Mouse (Mus musculus) spleen, postnatal 10 days (tissue): Measurements from ENCODE around the gene Crispld2.

Experiments used
- DNase-seq, 2 experiments: peaks; one replicate each; pipeline ENCODE4 v3.0.0; 2021 to 2022; ENCODE audit warnings: low spot score in 2 of 2

Crispld2 gene

DNA sequence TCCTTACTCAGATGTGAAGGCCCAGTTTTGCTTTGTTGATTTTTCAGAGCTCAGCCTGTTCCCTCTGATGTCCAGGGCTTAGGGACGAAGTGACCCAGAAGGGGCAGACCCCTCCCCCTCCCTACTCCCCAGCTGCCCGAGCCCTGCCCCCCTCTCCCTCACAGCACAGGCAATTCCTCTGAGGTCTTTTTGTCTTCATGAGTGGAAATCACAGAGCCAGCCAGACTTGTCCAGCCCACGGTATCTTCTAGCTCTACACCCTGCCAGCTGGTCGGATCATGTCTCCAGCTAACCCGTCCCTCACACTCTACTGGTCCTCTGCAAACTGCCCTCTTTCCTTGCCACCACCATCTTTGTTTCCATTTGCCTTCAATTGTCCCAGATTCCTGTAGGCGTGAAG is 42.2 kb downstream of the Crispld2 start:
- DNase-seq = no peak

- no peak for DNase-seq
Observed at GRCm38 (mm10) chr8:120036111-120036510, 43.9 kb downstream of the Crispld2 start.

GRCm38 (mm10) chr8:120036578-120036977 is 44.3 kb downstream of the Crispld2 start:
- no peak for DNase-seq

GRCm38 (mm10) chr8:120037199-120037598 is 45.0 kb downstream of the Crispld2 start:
- DNase-seq = no peak

DNA sequence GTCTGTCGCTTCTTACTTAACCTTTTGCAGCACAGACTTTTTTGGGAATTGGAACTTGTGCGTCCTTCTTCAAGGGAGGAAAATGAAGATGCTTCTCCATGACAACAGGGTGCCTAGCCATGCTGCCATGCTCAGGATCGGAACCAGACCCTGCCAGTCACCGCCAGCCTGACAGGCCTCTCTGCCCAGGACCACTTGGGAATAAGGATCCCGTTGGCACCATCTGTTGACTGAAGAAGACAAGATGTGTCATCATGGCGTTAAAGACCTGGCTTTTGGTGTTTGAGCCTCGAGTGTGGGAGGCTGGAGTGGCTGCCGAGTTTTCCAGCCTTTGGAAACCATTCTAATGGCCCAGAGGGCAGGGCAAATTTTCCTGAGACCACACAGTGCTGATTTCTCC is 45.4 kb downstream of the Crispld2 start:
- DNase-seq = no peak

- DNase-seq = no peak
Observed at GRCm38 (mm10) chr8:120038741-120039140, 46.5 kb downstream of the Crispld2 start.

GRCm38 (mm10) chr8:120039313-120039919 is 47.2 kb downstream of the Crispld2 start:
- no peak for DNase-seq

GRCm38 (mm10) chr8:120040861-120041260 is 48.6 kb downstream of the Crispld2 start:
- peak in 1 of 2 experiments; percentile 40 for DNase-seq

- no peak for DNase-seq
Observed at GRCm38 (mm10) chr8:120042542-120043312, 50.5 kb downstream of the Crispld2 start.

DNA sequence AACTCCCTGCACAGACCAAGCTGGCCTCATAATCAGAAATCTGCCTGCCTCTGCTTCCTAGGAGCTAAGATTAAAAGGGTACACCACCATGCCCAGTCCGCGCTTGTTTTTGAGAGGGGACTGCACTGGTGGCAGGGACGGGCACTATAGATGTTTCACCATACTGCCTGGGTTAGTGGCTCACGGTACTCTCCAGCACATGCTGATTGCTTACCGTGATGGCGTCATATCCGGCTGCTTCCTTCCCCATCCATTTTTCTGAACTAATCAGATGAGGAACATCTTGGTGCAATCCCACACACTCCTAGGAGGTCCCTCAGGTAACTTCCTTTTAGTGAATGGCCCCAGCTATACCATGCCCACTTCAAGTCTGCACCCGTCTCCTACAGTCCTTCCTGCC is 52.7 kb downstream of the Crispld2 start:
- no peak for DNase-seq

DNA sequence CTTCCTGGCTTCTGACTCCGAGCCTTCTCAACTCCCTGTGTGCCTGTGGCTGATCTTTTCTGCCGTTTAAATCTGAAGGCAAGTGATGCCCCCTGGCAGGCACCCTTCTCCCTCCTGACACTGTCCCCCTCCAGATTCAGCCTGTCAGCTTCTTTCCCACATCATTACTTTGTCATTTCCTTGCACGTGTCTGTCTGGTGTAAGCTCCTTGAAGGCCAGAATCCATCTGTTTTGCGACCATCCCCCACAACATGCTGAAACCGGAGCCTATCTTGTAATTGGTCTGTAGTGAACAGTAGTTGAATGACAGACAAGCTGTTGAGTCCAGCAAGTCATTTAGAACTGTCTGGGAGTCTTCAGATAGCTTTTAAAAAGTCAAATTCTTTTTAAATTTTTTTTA is 53.2 kb downstream of the Crispld2 start:
- no peak for DNase-seq

DNA sequence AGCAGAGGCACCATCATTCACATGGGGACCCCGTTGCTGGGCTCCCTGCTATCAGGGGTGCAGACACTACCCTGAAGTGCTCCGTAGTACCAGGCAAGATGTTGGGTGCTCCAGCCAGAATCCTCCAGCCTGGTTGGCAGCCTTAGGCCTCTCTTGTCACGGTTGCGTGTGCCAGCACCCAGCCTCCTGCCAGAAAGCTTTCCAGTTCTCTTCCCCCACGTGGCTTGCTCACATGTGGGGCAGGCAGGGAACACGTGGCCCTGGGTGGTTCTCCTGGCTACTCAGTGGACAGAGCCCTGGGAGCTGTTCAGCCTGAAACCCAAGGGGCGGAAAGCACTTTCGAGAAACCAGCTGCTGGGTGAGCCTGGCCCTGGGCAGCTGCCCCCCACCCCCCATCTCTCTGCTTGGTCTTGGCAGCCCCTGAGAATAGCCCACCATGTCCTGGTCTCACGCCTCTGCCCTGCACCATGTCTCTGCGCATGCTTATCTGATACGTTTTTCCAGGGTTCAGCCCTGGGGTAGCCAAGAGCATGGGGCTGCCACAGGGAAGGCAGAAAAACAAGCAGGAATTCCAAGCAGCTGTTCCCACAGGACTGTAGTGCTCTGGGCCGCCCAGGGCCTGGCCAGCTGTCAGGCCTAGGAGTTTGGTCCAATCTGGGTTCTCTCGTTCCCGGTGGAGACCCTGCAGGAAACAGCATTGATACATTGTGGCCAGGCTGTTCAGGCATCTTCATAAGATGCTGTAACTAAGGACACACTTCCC is 54.2 kb downstream of the Crispld2 start:
- DNase-seq = no peak

- DNase-seq = peak in 1 of 2 experiments; percentile 45
Observed at GRCm38 (mm10) chr8:120049949-120050348, 57.7 kb downstream of the Crispld2 start.

- no peak for DNase-seq
Observed at GRCm38 (mm10) chr8:120050376-120050775, 58.1 kb downstream of the Crispld2 start.

GRCm38 (mm10) chr8:120051006-120051405 is 58.8 kb downstream of the Crispld2 start:
- DNase-seq = no peak

- DNase-seq = no peak
Observed at GRCm38 (mm10) chr8:120051908-120052307, 59.7 kb downstream of the Crispld2 start.

- DNase-seq = no peak
Observed at GRCm38 (mm10) chr8:120052318-120052717, 60.1 kb downstream of the Crispld2 start.

DNA sequence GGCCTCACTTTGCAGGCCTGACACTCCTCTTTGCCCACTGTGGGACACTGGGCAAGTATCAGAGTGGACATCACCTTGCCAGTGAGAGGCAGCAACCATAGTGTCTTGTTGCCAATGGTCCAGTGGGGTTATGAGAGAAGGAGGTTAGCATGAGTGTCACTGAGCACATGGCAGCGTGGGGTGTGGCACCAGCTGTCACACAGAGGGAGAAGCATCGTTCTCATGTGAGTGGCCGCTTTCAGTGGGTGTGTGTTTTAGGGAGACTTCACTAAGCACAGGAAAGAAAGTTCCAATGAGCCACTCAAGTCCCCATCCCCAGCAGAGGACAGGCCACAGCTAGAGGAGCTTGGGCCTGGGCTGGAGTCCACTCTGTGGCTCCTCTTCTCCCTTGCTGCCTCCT is 62.6 kb downstream of the Crispld2 start:
- DNase-seq = no peak

DNA sequence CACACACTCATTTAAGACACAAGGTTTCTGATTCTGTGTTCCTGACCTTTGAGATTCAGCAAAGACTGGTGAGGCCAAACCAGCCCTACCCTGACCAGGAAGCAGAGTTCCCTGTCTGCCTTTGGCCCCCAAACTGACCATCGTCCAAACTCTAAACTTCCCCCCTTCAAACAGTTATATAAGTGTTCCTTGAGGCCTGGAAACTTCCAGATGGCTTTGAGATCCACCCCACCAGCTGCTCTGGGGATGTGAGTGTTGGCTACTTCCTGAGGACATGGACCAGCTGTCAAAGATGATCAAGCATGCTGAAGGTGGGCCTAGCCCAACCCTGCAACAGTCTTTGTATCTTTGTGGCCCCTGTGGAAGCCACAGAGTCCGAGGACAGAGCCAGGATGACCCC is 64.8 kb downstream of the Crispld2 start:
- DNase-seq = no peak

GRCm38 (mm10) chr8:120062742-120063141 is 70.5 kb downstream of the Crispld2 start:
- no peak for DNase-seq

DNA sequence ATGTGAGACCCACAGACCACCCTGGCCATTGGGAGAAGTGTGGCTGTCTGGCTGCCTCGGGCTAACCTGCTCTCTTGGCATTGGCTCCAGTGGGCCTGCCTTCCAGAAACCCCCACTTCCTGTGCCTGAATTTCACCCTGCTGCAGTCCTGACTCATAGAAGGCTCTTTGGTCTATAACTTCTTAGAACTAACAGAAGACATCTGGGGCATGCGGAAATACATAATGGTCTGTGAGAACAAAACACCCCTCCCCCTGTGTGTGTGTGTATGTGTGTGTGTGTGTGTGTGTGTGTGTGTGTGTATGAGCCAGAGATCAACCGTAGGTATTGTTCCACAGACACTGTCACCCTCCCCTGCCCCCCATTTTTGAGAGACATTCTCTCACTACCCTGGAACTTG is 71.1 kb downstream of the Crispld2 start:
- DNase-seq = no peak

DNA sequence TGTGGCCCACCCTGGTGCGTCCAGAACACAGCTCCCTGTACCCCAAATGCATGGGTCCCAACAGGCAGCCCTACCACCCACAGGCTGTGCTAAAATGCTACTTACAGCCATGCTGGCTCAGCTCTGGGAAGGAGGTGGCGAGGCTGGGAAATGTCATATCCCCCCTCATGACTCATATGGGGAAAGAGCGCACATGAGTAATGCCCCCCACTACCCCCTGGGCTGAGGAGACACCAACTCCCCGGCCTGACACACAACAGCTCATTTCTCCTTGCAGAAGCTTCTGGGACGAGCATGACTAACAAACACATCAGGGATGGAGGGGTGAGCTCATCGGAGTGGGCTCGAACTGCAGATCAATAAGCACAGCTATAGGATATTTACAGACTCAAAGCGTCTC is 73.4 kb downstream of the Crispld2 start:
- DNase-seq = no peak

DNA sequence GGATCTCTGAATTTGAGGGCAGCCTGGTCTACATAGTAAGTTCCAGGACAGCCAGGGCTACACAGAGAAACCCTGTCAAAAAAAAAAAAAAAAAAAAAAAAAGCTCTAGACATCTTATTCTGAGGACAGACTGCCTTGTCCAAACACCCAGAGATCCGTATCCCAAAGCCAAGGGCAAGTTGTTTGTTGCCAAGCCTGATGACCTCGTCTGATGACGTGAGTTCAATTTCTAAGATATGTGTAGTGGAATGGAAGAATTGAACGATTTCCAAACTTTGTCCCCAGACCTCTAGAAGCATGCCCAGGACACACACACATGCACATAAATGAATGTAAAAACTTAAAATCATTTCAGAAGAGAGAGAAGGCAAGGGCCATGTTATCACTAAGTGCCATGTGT is 74.0 kb downstream of the Crispld2 start:
- DNase-seq = no peak
